Mouse (Mus musculus) T-helper 2 cell (primary cell): Measurements from ENCODE around the gene Slc7a10.

ENCODE experiments used
- in situ Hi-C: fragments of 300-600 bp; cut with MboI, MseI; formaldehyde crosslinking; loops from one replicate; pipeline ENCODE4 v1.15.1; 2025; ENCODE audit warnings: high pct_unique_total_duplicates

Slc7a10 gene

DNA sequence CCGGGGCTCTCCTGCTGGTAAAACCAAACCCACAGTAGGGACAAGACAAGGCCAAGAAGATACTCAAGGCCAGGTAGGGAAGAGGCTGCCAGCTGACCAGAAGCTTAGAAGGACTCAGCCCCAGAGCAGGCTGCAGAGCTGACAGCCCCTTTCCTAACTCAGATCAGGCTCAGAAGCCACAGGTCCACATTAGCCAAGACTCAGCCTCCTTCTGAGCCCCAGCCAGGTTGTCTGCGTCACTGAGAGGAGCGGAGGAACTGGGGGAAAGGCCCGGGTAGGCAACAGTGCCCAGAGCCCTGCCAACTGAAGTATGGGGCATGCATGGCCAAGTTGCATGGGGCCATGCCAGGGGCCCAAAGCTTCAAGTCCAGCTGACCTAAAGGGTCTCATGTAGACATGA lies 13.7 kb upstream of the Slc7a10 start:
- in situ Hi-C loops = loop anchor here (10.0 kb wide), 1 partner anchor 148 kb away; no protein-coding TSS in a partner anchor

DNA sequence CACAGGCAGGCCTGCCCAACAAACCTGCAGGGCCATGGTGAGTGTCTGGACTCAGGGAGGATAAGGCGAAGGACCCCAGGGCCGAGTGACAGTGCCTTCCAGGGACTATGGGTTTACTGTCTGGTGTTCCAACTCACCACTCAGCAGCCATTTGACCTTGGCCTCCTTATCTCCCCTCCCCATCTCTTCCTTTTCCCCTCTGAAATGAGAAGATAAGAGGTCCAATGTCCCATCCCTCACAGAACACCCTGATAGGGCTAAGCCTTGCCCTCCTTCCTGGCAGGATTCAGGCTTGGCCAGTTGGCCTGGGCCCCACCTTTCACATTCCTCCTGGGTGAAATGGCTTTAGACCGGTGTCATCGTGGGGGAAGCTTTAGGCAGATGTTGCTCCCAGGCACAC lies 10.7 kb upstream of the Slc7a10 start:
- in situ Hi-C loops = loop anchor here (10.0 kb wide), 1 partner anchor 151 kb away; no protein-coding TSS in a partner anchor

DNA sequence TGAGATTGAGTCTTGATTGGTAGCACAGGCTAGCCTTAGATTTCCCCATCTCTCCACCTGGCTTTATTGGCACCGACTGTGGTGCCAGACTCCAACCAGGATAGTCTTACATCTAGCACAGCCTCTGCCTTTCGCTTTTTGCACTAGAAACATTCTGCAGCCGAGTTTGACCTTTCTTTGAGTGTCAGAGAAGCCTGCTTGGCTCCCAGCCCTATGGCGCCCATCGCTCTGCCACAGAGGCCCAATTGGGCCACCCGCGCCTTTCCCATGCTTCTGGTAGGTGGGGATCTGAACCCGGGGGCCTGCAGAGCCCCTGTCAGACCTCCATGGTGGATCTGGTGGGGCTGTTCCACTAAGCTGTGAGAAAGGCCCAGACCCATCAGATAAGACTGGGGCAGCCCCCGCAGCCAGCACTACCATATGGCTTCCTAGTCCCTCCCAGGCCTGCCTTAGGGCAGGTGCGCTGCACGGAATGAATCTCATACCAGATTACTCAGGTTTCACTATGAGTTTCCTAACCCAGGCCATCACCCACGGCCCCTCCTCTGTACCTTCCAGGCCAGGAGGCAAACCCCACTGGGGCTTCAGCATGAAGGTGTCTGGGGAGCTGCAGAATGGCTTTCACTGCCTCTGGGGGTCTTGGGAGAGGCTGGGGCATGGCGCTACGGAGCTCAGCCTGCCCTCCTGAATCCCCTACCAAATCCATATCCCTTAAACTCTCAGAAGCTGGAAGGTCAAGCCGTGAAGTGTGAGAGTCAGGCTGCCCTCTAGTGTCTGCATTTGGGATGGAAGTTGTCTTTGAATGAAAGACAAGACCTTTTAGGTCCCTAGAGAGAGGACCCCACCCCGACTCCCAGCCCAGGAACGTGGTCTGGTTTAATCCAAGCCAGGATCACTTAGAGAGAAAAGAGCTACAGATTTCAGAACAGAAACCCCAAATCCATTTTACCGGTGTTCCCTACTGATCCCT lies 9.5 kb upstream of the Slc7a10 start:
- in situ Hi-C loops = loop anchor here (10.0 kb wide), 1 partner anchor 152 kb away; no protein-coding TSS in a partner anchor

DNA sequence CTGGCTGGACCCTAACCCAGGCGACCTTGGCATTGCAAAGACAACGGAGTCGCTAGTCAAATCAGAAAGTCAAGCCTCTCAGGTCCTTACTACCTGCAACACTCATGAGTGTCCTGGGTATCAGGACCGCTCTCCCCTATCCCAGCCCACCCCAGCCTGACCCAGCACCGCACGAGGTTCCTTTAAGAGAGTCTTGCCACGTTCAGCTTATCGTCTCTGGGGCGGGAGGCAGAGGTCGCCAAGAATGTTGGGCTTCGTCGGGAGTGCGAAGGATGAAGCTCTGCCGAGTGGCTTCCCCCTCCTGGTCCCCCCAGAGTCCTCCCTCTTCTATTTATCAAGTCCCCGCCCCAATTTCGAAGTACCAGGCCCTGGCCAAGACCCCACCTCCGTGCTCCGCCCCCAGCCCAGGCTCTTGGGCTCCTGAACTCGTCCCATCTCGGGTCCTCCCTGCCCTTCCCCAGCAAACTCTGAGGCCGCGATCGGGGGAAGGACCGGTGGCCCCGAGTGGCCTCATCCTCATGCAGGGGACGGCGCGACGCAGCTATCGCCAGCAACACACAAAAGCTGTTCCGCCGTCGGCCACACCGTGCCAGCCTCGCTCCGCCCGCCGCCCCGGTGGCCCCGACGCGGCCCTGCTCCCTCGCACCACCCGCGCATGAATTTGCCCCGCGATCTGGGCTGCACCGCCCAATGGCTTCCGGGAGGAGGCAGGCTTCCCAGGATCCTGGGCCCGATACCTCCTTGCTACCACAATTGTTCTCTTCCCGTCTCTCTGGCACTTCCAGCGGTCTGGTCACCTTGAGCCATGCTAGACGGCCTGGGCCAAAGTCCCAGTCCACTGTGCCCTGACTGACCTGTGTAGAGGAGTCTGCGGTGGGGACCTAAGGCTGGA lies 1.1 kb upstream of the Slc7a10 start:
- in situ Hi-C loops = no loop called here

DNA sequence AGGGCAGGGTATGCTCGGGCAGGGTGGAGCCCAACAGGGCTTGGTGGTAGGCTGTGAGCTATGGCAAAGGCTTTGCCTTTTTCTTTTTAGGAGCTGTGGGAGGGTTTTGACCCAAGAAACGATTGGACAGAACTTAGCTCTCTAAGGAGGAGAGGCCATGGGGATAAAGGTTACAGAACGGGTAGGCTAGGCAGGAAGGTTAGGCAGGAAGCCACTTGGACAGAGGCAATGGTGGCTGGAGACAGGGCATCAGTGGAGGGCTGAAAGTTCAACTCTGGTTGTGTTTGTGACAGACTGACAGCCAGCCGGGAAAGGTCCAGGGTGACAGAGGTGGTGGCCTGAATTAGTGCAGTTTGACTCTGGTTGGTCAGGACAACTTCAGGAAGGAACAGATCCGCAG lies 3.5 kb downstream of the Slc7a10 start:
- in situ Hi-C loops = no loop called here

DNA sequence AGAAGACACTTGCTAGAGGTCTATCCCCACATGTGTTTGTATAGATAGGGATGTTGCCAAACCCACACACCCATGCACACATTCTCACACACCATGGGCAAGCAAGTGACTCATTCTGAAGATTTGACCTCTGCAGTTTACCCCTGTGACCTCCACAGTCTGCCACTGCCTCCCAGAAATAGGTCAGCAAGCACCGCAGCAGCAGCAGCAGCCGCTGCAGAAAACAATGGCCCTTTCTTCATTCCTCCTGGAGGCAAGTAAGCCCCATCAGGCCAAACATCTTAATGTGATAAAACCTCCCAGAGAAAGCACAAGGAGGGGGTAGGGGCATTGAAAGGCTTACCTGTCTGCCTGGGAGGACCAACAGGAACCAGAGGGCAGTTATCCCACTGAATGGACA lies 5.1 kb downstream of the Slc7a10 start:
- in situ Hi-C loops = no loop called here

DNA sequence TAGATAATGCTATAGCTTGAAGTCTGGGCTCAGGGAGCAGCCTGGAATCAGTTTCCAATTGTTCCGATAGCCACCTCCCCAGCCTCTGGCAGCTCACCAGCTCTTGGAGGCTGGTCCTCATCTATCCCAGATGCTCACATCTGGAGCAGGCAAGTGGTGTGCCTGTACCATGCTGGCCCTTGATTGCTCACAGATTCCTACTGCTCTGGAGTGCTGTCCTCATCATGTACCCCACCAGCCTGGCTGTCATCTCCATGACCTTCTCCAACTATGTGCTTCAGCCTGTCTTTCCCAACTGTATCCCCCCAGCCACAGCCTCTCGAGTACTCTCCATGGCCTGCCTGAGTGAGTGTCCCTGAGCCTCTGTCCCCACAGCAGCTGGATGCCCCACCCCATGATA lies 10.8 kb downstream of the Slc7a10 start:
- in situ Hi-C loops = no loop called here

DNA sequence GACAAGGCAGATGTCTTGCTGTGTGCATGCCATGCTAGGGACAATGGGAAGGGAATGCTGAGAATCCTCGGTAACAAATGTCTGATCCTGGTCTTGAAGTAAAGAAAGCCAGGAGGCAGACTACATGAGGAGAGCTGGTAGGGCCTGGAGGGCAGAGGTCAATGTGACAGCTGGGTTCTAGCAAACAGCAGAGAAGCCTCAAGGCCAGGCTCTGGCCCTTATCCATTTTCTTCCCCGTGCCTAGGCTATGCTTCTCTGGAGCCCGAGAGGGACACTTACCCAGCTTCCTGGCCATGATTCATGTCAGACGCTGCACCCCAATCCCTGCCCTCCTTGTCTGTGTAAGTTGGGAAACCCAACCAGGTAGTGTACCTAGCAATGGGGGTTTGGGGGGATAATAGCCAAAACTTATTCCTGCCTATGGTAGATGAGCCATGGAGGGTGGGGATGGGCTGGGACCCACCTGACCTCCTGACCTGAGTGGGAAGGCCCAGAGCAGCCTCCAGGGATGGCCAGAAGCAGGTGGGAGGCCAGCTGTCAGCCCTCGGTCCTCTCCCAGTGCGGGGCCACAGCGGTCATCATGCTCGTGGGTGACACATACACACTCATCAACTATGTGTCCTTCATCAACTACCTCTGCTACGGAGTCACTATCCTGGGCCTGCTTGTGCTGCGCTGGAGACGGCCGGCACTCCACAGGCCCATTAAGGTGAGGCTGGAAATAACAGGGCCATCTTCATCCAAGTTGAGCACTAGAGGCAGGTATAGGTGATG lies 13.0 kb downstream of the Slc7a10 start:
- in situ Hi-C loops = no loop called here

DNA sequence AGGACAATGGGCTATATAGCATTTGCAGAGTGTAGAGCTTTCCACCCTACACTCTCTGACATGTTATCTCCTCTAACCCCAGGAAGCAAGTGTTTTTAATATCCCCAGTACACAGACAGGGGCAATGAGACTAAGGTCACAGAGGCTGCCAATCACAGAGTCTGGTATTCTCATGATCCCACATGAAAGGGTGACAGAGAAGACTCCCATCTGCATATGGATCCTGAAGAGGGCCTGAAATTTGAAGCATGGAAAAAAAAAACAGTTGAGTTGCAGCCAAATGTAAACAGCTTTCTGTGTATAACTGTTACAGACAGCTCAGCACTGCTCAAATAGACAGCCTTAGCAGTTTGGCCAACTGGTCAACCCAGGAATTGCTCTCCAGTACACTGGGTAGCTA lies 13.6 kb downstream of the Slc7a10 start:
- in situ Hi-C loops = loop anchor here (10.0 kb wide), 1 partner anchor 845 kb away; no protein-coding TSS in a partner anchor

DNA sequence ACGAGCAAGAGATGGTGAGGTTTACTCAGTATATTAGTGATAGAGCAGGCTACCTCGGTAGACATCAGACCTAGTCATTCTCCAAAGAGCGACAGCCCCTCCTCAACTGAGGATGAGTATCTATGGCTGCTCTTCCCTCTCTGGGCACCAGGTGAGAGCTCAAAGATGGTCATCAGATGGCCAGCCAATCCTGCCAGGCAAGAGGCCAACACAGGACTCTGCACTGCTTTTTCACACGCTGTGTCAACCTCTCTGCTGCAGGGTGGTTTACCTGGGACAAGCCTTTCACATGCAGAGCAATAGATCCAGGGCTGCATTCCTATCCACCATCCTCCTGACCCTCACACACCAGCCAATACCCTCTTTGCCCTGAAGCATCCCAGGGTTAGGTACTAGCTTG lies 25.6 kb downstream of the Slc7a10 start:
- in situ Hi-C loops = no loop called here

DNA sequence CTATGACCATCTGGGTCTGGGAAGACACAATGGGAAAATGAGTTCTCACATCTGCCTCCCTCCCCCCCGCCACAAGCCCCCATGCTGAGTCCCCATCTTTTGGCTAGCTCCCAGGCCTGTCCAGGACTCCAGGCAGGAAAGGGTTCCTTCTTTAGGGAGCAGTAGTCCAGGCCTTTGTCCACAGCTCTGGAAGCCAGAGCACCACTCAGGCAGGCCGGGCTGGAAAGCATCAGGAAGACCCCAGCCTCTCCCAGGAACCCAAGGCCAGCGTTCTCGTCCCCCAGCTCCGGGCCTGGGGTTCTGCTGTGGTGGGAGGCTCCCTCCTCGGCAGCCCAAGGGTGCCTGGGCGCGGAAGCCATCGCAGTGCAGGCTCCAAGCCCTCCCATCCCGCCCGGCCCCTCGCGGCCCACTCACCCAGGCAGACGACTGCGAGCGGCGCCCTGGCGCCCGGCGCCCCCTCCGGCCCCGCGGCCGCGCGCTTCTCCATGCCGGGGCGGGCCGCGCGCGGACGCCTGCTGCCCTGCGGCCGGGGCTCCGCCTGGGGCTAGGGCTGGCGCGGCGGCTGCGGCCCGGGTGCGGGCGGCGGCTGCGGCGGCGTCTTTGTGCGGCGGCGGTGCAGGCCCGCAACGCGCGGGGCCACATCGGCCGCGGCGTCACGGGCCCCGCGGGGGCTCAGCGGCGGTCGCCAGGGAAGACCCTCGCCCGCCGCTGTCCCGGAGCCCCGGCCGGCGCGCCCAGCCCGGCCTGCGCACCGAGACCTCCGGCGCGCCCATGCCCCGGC lies 28.4 kb downstream of the Slc7a10 start:
- in situ Hi-C loops = no loop called here

DNA sequence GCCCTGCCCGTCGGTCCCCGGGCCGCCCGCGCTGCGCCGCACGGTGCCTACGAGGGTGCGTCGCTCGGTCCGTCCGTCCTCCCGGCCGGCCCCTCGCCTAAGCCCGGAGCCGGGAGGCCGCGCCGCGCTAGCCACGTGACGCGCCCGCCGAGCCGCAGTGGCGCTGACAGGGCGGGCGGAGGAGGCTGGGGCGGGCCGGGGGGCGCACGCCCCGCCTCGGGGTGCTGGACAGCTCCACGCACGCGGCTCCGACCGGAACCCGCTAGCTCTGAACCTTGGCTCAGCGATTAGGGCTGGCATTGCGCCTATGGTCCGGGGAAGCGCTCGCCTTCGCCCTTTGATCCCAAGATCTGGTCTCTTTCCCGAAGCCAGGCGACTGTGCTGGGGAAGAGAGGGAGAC lies 29.0 kb downstream of the Slc7a10 start, which contains the start of gene Lrp3:
Gene Lrp3, minus strand, starts transcription at position 274 of the 400 bp plus-strand sequence.
- in situ Hi-C loops = no loop called here

DNA sequence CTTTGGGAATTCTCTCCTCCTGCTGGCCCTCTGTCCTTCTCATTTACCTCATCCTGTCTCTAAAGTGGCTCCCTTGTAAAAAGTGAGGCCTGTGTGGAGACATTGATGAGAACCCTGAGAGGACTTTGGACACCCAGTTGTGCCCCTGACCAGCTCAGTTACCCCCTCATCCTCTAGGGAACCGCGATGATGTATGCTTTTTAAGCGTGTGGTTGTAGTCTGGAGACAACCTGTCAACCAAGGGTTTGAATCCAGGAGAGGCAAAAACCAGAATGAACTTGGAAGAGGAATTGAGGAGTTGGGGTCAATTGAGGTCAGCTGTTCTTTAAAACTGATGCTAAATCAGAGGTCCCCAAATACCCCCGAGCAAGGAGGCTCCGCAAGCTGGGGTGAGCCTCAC lies 29.5 kb downstream of the Slc7a10 start:
- in situ Hi-C loops = no loop called here

DNA sequence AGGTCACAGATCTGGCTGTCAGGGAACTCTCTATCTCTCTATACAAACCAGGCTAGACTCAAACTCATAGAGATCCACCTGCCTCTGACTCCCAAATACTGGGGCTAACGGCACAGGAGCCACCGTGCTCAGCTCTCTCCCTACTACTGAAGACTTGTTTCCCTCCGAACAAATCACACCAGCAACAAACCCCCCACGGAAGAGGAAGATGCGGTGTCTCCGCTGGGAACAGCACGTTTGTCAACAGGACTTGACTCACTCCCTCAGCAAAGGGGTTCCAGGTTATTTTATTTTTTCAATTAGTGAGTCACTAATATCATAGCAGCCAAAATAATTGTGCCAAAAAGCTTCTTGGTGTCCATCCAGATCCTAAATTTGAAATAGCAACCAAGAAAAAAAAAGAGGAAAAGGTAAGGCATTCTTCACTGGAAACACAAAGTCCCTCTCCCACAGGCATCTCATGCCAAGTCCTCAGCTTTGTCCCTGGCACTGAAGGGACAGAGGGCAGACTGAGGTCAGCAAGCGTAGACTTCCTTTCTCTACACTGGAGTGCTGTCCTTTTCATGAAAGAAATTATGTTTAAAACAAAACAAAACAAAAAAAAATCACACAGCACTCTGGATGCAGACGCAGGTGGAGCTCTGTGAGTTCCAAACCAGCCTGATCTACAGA lies 34.6 kb downstream of the Slc7a10 start:
- in situ Hi-C loops = no loop called here

DNA sequence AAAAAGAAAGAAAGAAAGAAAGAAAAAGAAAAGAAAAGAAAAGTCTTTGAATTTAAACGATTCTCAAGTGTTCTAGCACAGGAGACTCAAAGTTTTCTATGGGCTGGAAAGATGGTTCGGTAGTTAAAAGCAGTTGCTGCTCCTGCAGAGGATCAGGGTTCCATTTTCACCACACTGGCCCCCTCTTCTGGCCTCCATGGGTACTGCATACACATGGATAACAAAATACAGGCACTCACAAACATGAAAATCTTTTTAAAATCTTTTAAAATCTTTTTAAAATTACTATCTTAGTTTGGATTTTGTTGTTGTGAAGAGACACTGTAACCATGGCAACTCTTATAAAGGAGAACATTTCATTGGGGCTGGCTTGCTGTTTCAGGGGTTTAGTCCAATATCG lies 44.1 kb downstream of the Slc7a10 start:
- in situ Hi-C loops = no loop called here

DNA sequence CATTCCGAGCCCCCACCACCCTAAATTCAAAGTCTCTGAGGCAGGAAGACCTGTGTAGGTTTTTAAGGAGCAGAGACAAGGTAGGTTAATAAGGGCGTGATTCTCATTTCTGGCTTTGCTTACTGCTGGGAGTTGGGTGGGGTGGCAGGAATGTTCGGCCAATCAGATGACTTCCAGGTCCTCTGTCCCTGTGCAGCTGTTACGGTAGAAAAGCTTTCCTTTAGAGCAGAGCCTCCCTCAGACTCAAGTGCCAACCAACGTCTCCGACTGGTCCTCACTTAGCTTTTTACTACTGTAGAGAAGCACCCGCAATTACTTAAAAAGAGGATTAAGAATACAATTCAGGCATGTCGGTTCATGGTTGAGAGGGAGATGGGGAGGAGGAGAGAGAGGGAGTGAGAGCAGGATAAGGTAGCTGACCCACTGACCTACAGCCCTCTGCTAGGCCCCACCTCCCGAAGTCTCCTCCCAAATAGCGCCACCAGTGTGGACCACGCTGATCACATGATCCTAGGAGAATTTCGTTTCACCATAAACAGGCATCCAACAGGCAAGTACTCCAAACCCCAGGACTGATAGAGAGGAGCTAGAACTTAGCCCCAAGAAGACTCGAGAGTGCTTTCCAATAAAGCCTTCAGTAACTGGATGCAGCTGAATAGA lies 46.7 kb downstream of the Slc7a10 start:
- in situ Hi-C loops = no loop called here

DNA sequence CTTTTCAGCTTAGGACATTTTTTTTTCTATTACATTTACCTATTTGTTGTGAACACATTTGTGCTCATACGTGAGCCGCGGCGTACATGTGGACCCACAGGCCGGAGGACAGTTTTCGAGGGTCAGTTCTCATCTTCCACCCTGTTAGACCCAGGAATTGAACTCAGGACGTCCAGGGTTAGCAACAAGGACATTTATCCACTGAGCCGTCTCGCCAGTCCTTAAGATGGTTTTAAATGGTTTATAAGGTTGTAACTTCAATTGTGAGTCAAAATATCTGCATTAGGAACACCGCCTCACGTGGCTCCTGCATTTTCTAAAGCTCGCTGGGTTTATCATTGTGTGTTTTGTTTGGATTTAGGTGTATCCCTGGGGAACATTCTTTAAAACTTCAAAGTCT lies 47.7 kb downstream of the Slc7a10 start:
- in situ Hi-C loops = no loop called here

DNA sequence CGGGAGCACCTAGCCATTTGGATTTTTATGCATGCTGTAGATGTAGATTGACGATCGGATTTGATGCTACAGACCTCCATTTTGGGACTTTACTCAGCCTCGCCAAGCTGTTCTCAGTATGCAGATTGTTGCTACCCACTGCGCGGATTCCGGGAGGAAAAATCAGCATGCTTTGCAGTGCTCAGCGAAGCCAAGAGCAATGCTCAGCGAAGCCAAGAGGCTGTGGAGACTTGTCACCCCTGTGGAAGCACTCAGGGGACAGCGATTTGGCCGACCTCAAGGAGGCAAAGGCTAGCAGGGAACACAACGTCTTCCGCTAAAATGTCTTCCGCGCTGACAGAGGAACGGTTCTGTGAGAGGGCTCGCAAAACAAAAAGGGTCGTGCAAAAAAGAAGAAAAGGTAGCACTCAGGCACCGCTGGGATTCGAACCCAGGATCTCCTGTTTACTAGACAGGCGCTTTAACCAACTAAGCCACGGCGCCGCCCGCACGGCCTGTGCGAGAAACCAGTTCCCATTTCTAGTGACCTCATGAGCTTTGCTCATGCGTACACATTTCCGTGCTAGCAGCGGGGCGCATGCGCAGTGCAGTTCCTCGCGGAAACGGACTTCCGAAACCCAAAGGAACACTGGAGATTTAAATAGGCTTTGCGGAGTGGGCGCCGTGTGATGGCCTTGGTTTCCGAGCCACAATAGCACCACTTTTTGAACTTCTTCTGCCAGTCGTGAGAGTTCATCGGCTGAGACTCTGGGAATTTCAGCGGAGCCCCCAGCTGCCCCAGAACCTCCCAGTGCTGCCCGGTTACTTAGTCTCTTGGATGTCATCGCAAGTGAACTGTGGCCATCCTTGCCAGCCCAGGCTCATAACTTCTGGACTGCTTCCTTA lies 48.4 kb downstream of the Slc7a10 start:
- in situ Hi-C loops = no loop called here
